Mouse (Mus musculus) heart, adult 2 months (tissue): ENCODE measurements around the gene H2-Ob. TPM values are rescaled to one million over a fixed set of nuclear protein-coding genes. Genes with fewer than 3 reads are reported as not detected.

ENCODE experiments used
- DNase-seq, 2 experiments: peaks; one replicate each; pipeline ENCODE4 v3.0.0; 2021
- H3K27ac ChIP-seq: fragments of 200-600 bp; 2 replicates; pipeline ENCODE4 v1.8.1; 2022
- H3K27me3 ChIP-seq: fragments of 200-500 bp; 2 replicates; pipeline ENCODE4 v1.6.1; 2012; ENCODE audit warnings: mild to moderate bottlenecking, low read length, inconsistent platforms, mixed read lengths; ENCODE audit not compliant: control insufficient read depth, insufficient read depth
- H3K36me3 ChIP-seq: fragments of 200-500 bp; 2 replicates; pipeline ENCODE4 v1.6.1; 2012; ENCODE audit warnings: low read length, inconsistent platforms; ENCODE audit not compliant: control insufficient read depth, insufficient read depth
- H3K4me1 ChIP-seq: fragments of 200-500 bp; 2 replicates; pipeline ENCODE4 v1.6.1; 2011; ENCODE audit warnings: low read length; ENCODE audit not compliant: control insufficient read depth, insufficient read depth
- H3K4me3 ChIP-seq: fragments of 200-600 bp; 2 replicates; pipeline ENCODE4 v1.8.1; 2022
- H3K79me2 ChIP-seq: fragments of 200-500 bp; replicated peaks from 2 replicates; pipeline ENCODE4 v1.6.1; 2012; ENCODE audit warnings: mild to moderate bottlenecking, inconsistent platforms, low read length, moderate library complexity, mixed read lengths; ENCODE audit not compliant: control insufficient read depth, insufficient read depth
- H3K9ac ChIP-seq: fragments of 200-500 bp; 2 replicates; pipeline ENCODE4 v1.6.1; 2012; ENCODE audit warnings: low read depth, mild to moderate bottlenecking, control low read depth, inconsistent platforms, low read length, mixed read lengths
- CTCF ChIP-seq: fragments of 200-600 bp; IDR thresholded peaks from 2 replicates; pipeline ENCODE4 v1.8.1; 2022; ENCODE audit warnings: antibody characterized with exemption, mild to moderate bottlenecking, moderate library complexity
- EP300 ChIP-seq: fragments of 200-500 bp; IDR thresholded peaks from 2 replicates; pipeline ENCODE4 v1.6.1; 2011; ENCODE audit warnings: low read depth, low read length, control low read depth; ENCODE audit not compliant: insufficient read depth
- POLR2A ChIP-seq: fragments of 200-500 bp; IDR thresholded peaks from 2 replicates; pipeline ENCODE4 v1.6.1; 2011; ENCODE audit warnings: mild to moderate bottlenecking, low read depth, low read length, control low read depth; ENCODE audit not compliant: insufficient read depth
- WGBS: fragments of 180-500 bp; shearing (Covaris S2); methylation state at CpG from one replicate; pipeline ENCODE4 v1.1.7; 2018; 5-methylcytosine and 5-hydroxymethylcytosine counted together
- intact Hi-C: fragments of 180-260 bp; cut with DNase I; formaldehyde crosslinking; loops from one replicate; pipeline ENCODE4 v1.15.1; 2025
- polyA plus RNA-seq: library from polyadenylated mRNA; depleted of rRNA; stranded (reverse); fragments of >200 nt; gene quantifications from 2 replicates; pipeline ENCODE4 v1.2.3, GENCODE M21; 2012
- total RNA-seq, 2 experiments: library from RNA; stranded (reverse); gene quantifications; 2 replicates each; pipeline ENCODE4 v1.2.3; 2021

Gene H2-Ob
- total and polyA plus RNA-seq, 3 experiments: 0.55 to 6.2 (median 1.0) TPM

GRCm38 (mm10) chr17:34294249-34294648 is 55.5 kb downstream of the H2-Ob start:
- intact Hi-C loops: no loop called here
- Histone ChIP-seq H3K27ac (no peak overlapping the region), H3K79me2 (no peaks in the 10 kb centered on the region), H3K36me3 (no peaks in the 10 kb centered on the region), H3K9ac (no peak overlapping the region), H3K4me3 (no peak overlapping the region), H3K27me3 (no peaks in the 10 kb centered on the region), H3K4me1 (peaks cover 2% of the 10 kb centered on the region; the same call in 1 of the 2 replicates)
- TF ChIP-seq EP300: no peak
- TF ChIP-seq POLR2A: no peak
- no peak for TF ChIP-seq CTCF
- 65% methylated on average over 4 of the region's 4 CpGs for WGBS
- DNase-seq: no peak

- no peak for TF ChIP-seq POLR2A
- TF ChIP-seq CTCF: no peak
- no peak for TF ChIP-seq EP300
- intact Hi-C loops: no loop called here
- DNase-seq: peak in 1 of 2 experiments; percentile 2
Measured at GRCm38 (mm10) chr17:34295307-34295706, 56.6 kb downstream of the H2-Ob start.

DNA sequence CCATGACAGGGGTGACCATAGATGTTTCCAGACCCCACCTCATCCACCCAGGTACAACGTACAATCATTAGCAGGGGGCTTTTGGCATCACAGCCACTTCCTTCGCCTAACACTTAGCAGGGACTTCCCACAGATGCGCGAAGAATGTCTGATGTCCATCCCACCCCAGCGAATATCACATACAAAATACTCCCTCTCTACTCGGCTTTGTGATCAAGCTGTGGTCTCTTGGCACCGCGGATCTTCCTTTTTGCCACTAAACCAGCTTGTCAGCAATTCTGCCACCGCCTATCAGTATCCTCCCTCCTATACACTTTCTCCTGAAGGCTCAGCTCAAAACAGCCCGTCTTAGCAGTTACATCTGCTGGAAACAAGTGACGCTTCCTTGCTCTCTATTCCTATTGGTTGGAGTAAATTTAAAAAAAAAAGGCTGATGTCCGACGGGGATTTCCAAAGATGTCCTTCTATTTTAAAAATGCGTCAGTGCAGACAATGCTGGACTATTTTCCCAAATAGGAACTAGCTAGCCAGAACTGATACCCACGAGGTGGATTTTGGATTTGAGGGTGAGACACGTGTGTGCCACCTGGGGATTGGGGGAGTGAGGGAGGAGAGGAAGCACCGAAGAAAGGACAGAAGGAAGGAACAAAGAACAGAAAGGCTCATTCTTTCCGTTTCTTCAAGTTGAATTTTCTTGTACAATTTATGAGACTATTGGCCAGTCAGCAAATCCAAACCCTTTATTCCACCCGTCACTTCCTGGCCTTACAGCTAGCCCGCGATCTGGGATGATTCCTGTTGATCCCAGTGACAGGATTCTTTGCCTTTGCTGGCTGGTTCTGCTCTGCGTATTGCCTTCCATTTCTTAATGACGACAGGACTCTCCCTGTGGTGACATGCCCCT is 57.4 kb downstream of the H2-Ob start:
- WGBS: 20% methylated on average over 23 of the region's 23 CpGs
- TF ChIP-seq EP300: no peak
- no peak for TF ChIP-seq POLR2A
- TF ChIP-seq CTCF: no peak
- peak; percentile 43 to 53 for DNase-seq
- Histone ChIP-seq H3K36me3 (no peaks in the 10 kb centered on the region), H3K9ac (no peak overlapping the region), H3K4me1 (peaks cover 2% of the 10 kb centered on the region; the same call in 1 of the 2 replicates), H3K79me2 (no peaks in the 10 kb centered on the region), H3K27me3 (no peaks in the 10 kb centered on the region), H3K4me3 (no peak overlapping the region; the same call in 1 of the 2 replicates), H3K27ac (0 out of 2 replicates have a peak overlapping the region, but pooled peaks have one; percentile 9)
- intact Hi-C loops: no loop called here

More at GRCm38 (mm10) chr17:34295307-34295706, 56.6 kb downstream of the H2-Ob start:
- H3K4me1 ChIP-seq: peaks cover 2% of the 10 kb centered on the region; the same call in 1 of the 2 replicates
- H3K27me3 ChIP-seq: no peaks in the 10 kb centered on the region
- H3K36me3 ChIP-seq: no peaks in the 10 kb centered on the region
- no peak overlapping the region for H3K4me3 ChIP-seq
- no peaks in the 10 kb centered on the region for H3K79me2 ChIP-seq
- no peak overlapping the region for H3K27ac ChIP-seq
- H3K9ac ChIP-seq: no peak overlapping the region

GRCm38 (mm10) chr17:34299356-34299755 is 60.7 kb downstream of the H2-Ob start:
- Histone ChIP-seq H3K4me1 (peaks cover 1% of the 10 kb centered on the region; the same call in 1 of the 2 replicates), H3K27ac (no peak overlapping the region), H3K36me3 (no peaks in the 10 kb centered on the region), H3K79me2 (no peaks in the 10 kb centered on the region), H3K4me3 (no peak overlapping the region), H3K27me3 (no peaks in the 10 kb centered on the region), H3K9ac (no peak overlapping the region)
- no peak for DNase-seq
- WGBS: 72% methylated on average over 3 of the region's 3 CpGs
- TF ChIP-seq CTCF (no peak), EP300 (no peak), POLR2A (no peak)
- intact Hi-C loops: no loop called here

DNA sequence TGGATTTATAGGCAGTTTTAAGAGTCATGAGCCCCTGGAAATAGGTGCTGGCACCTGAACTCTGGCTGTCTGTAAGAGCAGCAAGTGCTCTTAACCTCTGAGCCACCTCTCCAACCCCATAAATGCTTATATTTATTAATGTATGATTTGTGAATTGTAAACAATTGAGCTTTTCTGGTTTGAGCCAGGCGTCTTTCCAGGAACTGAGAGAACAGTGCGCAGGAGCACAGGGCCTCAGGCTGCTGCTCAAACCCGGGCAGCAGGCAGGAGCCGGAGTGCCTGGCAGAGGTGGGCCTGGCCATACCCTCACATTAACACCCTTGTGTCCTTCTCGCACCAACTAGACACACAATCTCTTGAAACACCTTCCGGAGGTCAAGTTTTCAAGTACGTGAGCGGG is 61.4 kb downstream of the H2-Ob start:
- H3K4me3 ChIP-seq: no peak overlapping the region
- TF ChIP-seq CTCF (no peak), EP300 (no peak), POLR2A (no peak)
- no peak overlapping the region for H3K27ac ChIP-seq
- no peak for DNase-seq
- H3K4me1 ChIP-seq: peaks cover 1% of the 10 kb centered on the region; the same call in 1 of the 2 replicates
- intact Hi-C loops: no loop called here
- no peaks in the 10 kb centered on the region for H3K79me2 ChIP-seq
- no peak overlapping the region for H3K9ac ChIP-seq
- H3K36me3 ChIP-seq: no peaks in the 10 kb centered on the region
- no peaks in the 10 kb centered on the region for H3K27me3 ChIP-seq
- 84% methylated on average over 8 of the region's 8 CpGs for WGBS
